Mouse (Mus musculus) heart, adult 11 months (tissue): ENCODE data around the gene Car12.
A peak's percentile ranks its signal among the peaks of the same experiment; 100 is the strongest.

ENCODE experiments used
- DNase-seq: peaks from one replicate; pipeline ENCODE4 v3.0.0; 2022

The Car12 gene

GRCm38 (mm10) chr9:66713135-66714021, at the start of gene Car12:
Car12 (plus strand) TSS chr9:66713686.
- DNase-seq = peak; percentile 90

GRCm38 (mm10) chr9:66663764-66664163, 49.7 kb upstream of the Car12 start:
- DNase-seq = no peak

- DNase-seq = no peak
Measured at GRCm38 (mm10) chr9:66664561-66664960, 48.9 kb upstream of the Car12 start.

GRCm38 (mm10) chr9:66666153-66666552, 47.3 kb upstream of the Car12 start:
- DNase-seq = peak; percentile 96

GRCm38 (mm10) chr9:66667046-66667445, 46.4 kb upstream of the Car12 start:
- DNase-seq = no peak

- DNase-seq = no peak
Measured at GRCm38 (mm10) chr9:66667868-66668267, 45.6 kb upstream of the Car12 start.

- DNase-seq = peak; percentile 97
Measured at GRCm38 (mm10) chr9:66669561-66670078, 43.9 kb upstream of the Car12 start.

- DNase-seq = no peak
Measured at GRCm38 (mm10) chr9:66673771-66674170, 39.7 kb upstream of the Car12 start.

- no peak for DNase-seq
Measured at GRCm38 (mm10) chr9:66675566-66675965, 37.9 kb upstream of the Car12 start.

- DNase-seq = no peak
Measured at GRCm38 (mm10) chr9:66680102-66680501, 33.4 kb upstream of the Car12 start.

GRCm38 (mm10) chr9:66682822-66683221, 30.7 kb upstream of the Car12 start:
- no peak for DNase-seq

GRCm38 (mm10) chr9:66685730-66686129, 27.8 kb upstream of the Car12 start:
- DNase-seq = no peak

- DNase-seq = no peak
Measured at GRCm38 (mm10) chr9:66687713-66688112, 25.8 kb upstream of the Car12 start.

- no peak for DNase-seq
Measured at GRCm38 (mm10) chr9:66691683-66692305, 21.7 kb upstream of the Car12 start.

- no peak for DNase-seq
Measured at GRCm38 (mm10) chr9:66697355-66698140, 15.9 kb upstream of the Car12 start.

- no peak for DNase-seq
Measured at GRCm38 (mm10) chr9:66699748-66700147, 13.7 kb upstream of the Car12 start.

- no peak for DNase-seq
Measured at GRCm38 (mm10) chr9:66703002-66703401, 10.5 kb upstream of the Car12 start.

- no peak for DNase-seq
Measured at GRCm38 (mm10) chr9:66705354-66705753, 8.1 kb upstream of the Car12 start.

GRCm38 (mm10) chr9:66705766-66706165, 7.7 kb upstream of the Car12 start:
- DNase-seq = peak; percentile 93

- DNase-seq = no peak
Measured at GRCm38 (mm10) chr9:66708054-66708772, 5.3 kb upstream of the Car12 start.

GRCm38 (mm10) chr9:66708816-66709555, 4.5 kb upstream of the Car12 start:
- no peak for DNase-seq

GRCm38 (mm10) chr9:66710626-66711025, 2.9 kb upstream of the Car12 start:
- no peak for DNase-seq
